Mouse (Mus musculus): ENCODE results near the gene Rasa1. TPM values are rescaled to one million over a fixed set of nuclear protein-coding genes. Genes with fewer than 3 reads are reported as not detected.

The Rasa1 gene
- polyA plus RNA-seq (2014; fragmentation: Illumina TruSeq; extraction: RNeasy Lipid Tissue Mini Kit (QIAGEN cat#74804); ENCODE audit: low read depth, low replicate concordance): 197 TPM

DNA sequence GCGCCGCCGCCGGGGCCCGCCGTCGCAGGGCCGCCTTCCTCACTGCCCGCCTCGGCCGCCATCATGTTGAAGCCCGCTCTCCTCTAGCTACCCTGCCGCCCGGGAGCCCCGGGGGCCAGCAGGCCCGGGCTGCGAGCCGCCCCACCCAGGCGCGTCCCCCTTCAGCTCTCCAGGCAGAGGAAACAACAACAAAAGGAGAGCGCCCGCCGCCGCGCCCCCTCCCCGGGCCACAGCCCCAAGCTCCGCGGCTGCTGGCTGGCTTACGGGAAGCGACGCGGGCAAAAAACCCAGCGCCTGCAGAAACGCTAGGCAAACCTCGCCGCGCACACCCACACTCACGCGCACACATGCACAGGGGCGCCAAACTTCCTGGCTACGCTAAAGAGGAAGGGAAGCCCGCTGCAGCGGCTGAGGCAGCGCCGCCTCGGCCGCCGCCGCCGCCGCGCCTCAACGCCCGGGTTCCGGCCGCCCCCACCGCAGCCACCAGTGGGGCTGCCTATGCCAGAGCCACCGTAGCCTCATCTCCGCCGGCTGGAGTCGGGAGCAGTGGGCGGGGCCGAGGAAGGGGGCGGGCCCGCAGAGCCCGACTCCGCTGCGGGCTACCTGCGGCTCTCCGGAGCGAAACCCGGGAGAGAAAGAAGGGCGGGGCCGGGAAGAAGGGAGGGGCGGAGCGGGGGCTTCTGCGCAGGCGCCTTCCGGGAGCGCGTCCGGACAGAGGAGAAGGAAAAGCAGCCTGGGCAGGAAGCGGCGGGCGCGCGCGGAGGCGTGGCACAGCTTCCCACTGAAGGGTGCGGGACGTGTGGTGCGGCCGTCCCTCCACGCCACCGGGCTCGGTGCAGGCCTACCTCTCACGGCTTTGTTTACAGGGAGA is at the start of gene Rasa1:
Gene Rasa1, minus strand, starts transcription at position 288 of the 871 bp plus-strand sequence.

DNA sequence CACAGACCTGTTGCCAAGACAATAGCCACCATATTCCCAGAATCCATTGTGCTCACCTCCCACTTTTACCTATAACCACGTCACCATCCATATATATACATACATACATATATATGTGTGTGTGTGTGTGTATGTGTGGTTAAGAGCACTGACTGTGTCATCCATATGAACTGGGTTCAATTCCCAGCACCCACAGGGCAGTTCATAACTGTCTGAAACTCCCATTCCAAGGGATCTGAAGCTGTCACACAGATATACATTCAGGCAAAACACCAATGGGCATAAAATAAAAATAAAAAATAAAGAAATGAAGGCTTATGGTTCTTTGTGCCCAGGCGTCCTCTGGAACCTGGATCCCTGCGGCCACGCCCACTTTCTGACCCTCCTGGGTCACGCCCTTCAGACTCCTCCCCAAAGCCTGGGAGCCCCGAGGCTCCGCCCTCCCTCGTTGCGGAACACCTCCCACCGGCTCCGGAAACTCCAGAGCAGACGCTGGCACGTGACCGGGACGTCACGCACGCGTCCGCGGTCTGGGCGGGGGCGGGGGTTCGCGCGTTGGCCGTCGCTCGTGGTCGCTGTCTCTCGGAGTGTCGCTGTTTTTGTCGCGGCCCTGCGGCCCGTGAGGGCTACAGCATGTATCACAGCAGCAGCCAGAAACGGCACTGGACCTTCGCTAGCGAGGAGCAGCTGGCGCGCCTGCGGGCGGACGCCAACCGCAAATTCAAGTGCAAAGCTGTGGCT is 99.9 kb downstream of the Rasa1 start, which contains the start of gene Ccnh:
Gene Ccnh, plus strand, starts transcription at position 506 of the 741 bp plus-strand sequence.

Other genes starting within 250 kb of the Rasa1 start
- gene Ccnh, start 99.7 kb downstream of the Rasa1 start, polyA plus RNA-seq (2014; fragmentation: Illumina TruSeq; extraction: RNeasy Lipid Tissue Mini Kit (QIAGEN cat#74804); ENCODE audit: low read depth, low replicate concordance): 135 TPM